ENCODE assay signal across 8 mouse cellular contexts in the genomic region with DNA sequence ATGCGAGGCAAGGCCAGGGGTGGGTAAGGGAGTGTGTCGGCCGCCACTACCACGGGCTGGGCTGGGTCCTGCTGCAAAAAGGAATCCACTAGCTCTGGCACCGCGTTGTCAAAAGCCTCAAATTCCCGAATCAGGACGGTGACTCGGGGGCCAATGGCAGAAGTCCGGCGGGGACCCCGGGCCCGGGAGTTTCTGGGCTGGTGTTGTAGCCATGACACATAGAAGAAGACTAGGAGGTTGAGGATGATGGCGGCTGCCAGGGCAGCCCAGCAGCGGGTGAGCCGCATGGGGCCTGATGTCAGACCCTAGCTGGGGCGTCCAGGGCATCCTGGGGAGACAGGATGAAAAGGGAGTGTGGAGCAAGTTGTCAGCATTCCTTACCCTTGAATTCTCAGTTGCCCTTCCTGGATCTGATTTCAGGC. TPM values are rescaled to one million over a fixed set of nuclear protein-coding genes. Genes with fewer than 3 reads are reported as not detected.
DNase-seq lines count a peak whose midpoint lies in the region; ATAC-seq and TF ChIP-seq lines count a peak whose summit lies in the region.

No protein-coding gene starts in this region.

- no peak for DNase-seq in heart, postnatal 14 days
- DNase-seq in ES-E14 (ENCODE audit: low read depth, low spot score), result no peak
- no peak for DNase-seq in liver, postnatal 0 days
- DNase-seq in thymus, postnatal 36 days, result no peak
- DNase-seq in spleen, postnatal 4 days (ENCODE audit: low spot score in 2 of 2), result no peak
- DNase-seq in gastrocnemius, postnatal 36 days, result no peak

- intact Hi-C loops in heart, postnatal 14 days (cut with DNase I), result loop anchor here (2.0 to 5.0 kb wide), 3 partner anchors 81 to 184 kb away; no protein-coding TSS in a partner anchor
- intact Hi-C loops in gastrocnemius, postnatal 36 days (cut with DNase I), result no loop called here

- no peak for TF ChIP-seq CTCF in liver, postnatal 0 days (IDR thresholded peaks at IDR 0.05; ENCODE audit: low read depth)

- peak overlapping the region; percentile 49 for H3K4me3 ChIP-seq in heart, embryonic 12.5 days
- H3K4me3 ChIP-seq in ES-E14 (ENCODE audit: insufficient read depth in 1 of 2, low read depth in 1 of 2, low read length in 2 of 2, poor library complexity in 1 of 2, severe bottlenecking in 1 of 2), result peak overlapping the region; percentile 58 to 68
- peak overlapping the region; percentile 42 for H3K4me3 ChIP-seq in hindbrain, embryonic 12.5 days
- H3K4me3 ChIP-seq in liver, postnatal 0 days (ENCODE audit: low read depth, low read length), result no peak overlapping the region

- H3K4me1 ChIP-seq in heart, embryonic 12.5 days (replicated peaks), result peaks cover 23% of the 10 kb centered on the region
- H3K4me1 ChIP-seq in ES-E14 (ENCODE audit: control insufficient read depth in 2 of 2, insufficient read depth in 2 of 2, low read length in 2 of 2, poor library complexity in 1 of 2), result 0 out of 4 replicates have a peak, but pooled peaks cover 0 to 1% of the 10 kb centered on the region in 2 experiments
- peaks cover 45% of the 10 kb centered on the region for H3K4me1 ChIP-seq in hindbrain, embryonic 12.5 days
- peaks cover 8% of the 10 kb centered on the region for H3K4me1 ChIP-seq in liver, postnatal 0 days (ENCODE audit: insufficient read depth)

- H3K36me3 ChIP-seq in heart, embryonic 12.5 days, result peaks cover 58% of the 10 kb centered on the region
- H3K36me3 ChIP-seq in ES-E14 (ENCODE audit: control insufficient read depth, insufficient read depth, low read length, poor library complexity, severe bottlenecking), result no peaks in the 10 kb centered on the region; the same call in 1 of the 2 replicates
- H3K36me3 ChIP-seq in hindbrain, embryonic 12.5 days, result peaks cover 11% of the 10 kb centered on the region; the same call in 1 of the 2 replicates
- H3K36me3 ChIP-seq in liver, postnatal 0 days (replicated peaks; ENCODE audit: insufficient read depth, low read length), result no peaks in the 10 kb centered on the region; the same call in 1 of the 2 replicates

- TF ChIP-seq EP300 in liver, postnatal 0 days (IDR thresholded peaks at IDR 0.05; ENCODE audit: low read depth), result no peak

- peaks cover 32% of the 10 kb centered on the region for H3K27me3 ChIP-seq in heart, embryonic 12.5 days (replicated peaks)
- H3K27me3 ChIP-seq in hindbrain, embryonic 12.5 days, result peaks cover 34% of the 10 kb centered on the region
- no peaks in the 10 kb centered on the region for H3K27me3 ChIP-seq in liver, postnatal 0 days (ENCODE audit: insufficient read depth, low read length)

- 18% methylated on average over 17 of the region's 17 CpGs for WGBS in heart, embryonic 12.5 days
- WGBS in hindbrain, embryonic 12.5 days, result 9% methylated on average over 17 of the region's 17 CpGs
- 57% methylated on average over 17 of the region's 17 CpGs for WGBS in liver, postnatal 0 days (ENCODE audit: insufficient replicate concordance)

- no peak overlapping the region for H3K27ac ChIP-seq in heart, embryonic 12.5 days (ENCODE audit: poor library complexity, severe bottlenecking)
- no peak overlapping the region for H3K27ac ChIP-seq in ES-E14 (ENCODE audit: insufficient read depth, low read depth, low read length, poor library complexity, severe bottlenecking)
- peak overlapping the region; percentile 75 for H3K27ac ChIP-seq in hindbrain, embryonic 12.5 days
- H3K27ac ChIP-seq in liver, postnatal 0 days (ENCODE audit: low read depth), result no peak overlapping the region

- H3K9me3 ChIP-seq in heart, embryonic 12.5 days (replicated peaks), result no peaks in the 10 kb centered on the region
- no peaks in the 10 kb centered on the region for H3K9me3 ChIP-seq in ES-E14 (ENCODE audit: control insufficient read depth, insufficient read depth, low read depth, low read length)
- H3K9me3 ChIP-seq in hindbrain, embryonic 12.5 days (replicated peaks), result no peaks in the 10 kb centered on the region
- H3K9me3 ChIP-seq in liver, postnatal 0 days (ENCODE audit: low read length), result no peaks in the 10 kb centered on the region

- ATAC-seq in heart, embryonic 12.5 days (ENCODE audit: insufficient number of reproducible peaks, low FRiP score), result no peak
- ATAC-seq in hindbrain, embryonic 12.5 days (ENCODE audit: low FRiP score), result no peak
- ATAC-seq in liver, postnatal 0 days, result no peak

- peak overlapping the region; percentile 68 for H3K9ac ChIP-seq in heart, embryonic 12.5 days
- 0 out of 2 replicates have a peak overlapping the region, but pooled peaks have one; percentile 44 for H3K9ac ChIP-seq in ES-E14 (ENCODE audit: insufficient read depth, low read depth, low read length, poor library complexity, severe bottlenecking)
- H3K9ac ChIP-seq in hindbrain, embryonic 12.5 days, result peak overlapping the region; percentile 53
- no peak overlapping the region for H3K9ac ChIP-seq in liver, postnatal 0 days (replicated peaks)

- in situ Hi-C loops in ES-E14 (cut with MboI; ENCODE audit: low sequenced_read_pairs in 2 of 2, unreplicated experiment in 2 of 2), result loop anchor here in 1 of 2 experiments (25.0 kb wide), 1 partner anchor 101 kb away; a partner anchor contains a TSS

- peak overlapping the region; percentile 85 for H3K4me2 ChIP-seq in heart, embryonic 12.5 days
- H3K4me2 ChIP-seq in hindbrain, embryonic 12.5 days (replicated peaks), result peak overlapping the region; percentile 67
- H3K4me2 ChIP-seq in liver, postnatal 0 days (ENCODE audit: low read depth, low read length), result 0 out of 2 replicates have a peak overlapping the region, but pooled peaks have one; percentile 34

TF ChIP-seq in ES-E14, 5 proteins besides CTCF, POLR2A, EP300 and RAD21:
- TF ChIP-seq ZNF384 (IDR thresholded peaks at IDR 0.05; ENCODE audit: low read depth, low read length) (no peak), ZC3H11A (IDR thresholded peaks at IDR 0.05; ENCODE audit: borderline replicate concordance, low read depth, low read length) (no peak), CHD2 (IDR thresholded peaks at IDR 0.05; ENCODE audit: low read depth, low read length) (no peak), HCFC1 (IDR thresholded peaks at IDR 0.05; ENCODE audit: borderline replicate concordance, insufficient read depth, low read length) (no peak), MAFK (IDR thresholded peaks at IDR 0.05; ENCODE audit: insufficient read depth, low read depth, low read length) (no peak)

RNA-seq across cellular contexts. Expression of a gene that starts 4.0 kb away (rescaled TPM):
- 97.4 and 103 TPM in 2 replicates for polyA plus RNA-seq in heart, embryonic 12.5 days (2016; fragmentation: Nextera tagmentation; extraction: Ambion mirVana)
- 10 to 100 TPM; 65.3 to 69.1 TPM for total RNA-seq in heart, postnatal 14 days (2021)
- total RNA-seq in ES-E14 (2012; rRNA removed), result 76.0 and 105 TPM in 2 replicates
- polyA plus RNA-seq in hindbrain, embryonic 12.5 days (2016; fragmentation: Nextera tagmentation; extraction: Ambion mirVana), result 180 and 183 TPM in 2 replicates
- polyA plus RNA-seq in liver, postnatal 0 days (2015; fragmentation: Nextera tagmentation; extraction: Ambion mirVana), result 15.9 and 18.4 TPM in 2 replicates
- total RNA-seq in gastrocnemius, postnatal 36 days (2021), result 10 to 100 TPM; 13.9 to 14.7 TPM

RNA-seq across cellular contexts. Expression of a gene that starts 4.9 kb away (rescaled TPM):
- 37.6 and 37.8 TPM in 2 replicates for polyA plus RNA-seq in heart, embryonic 12.5 days (2016; fragmentation: Nextera tagmentation; extraction: Ambion mirVana)
- total RNA-seq in heart, postnatal 14 days (2021), result 10 to 100 TPM; 42.8 to 45.5 TPM
- 12.8 and 18.5 TPM in 2 replicates for total RNA-seq in ES-E14 (2012; rRNA removed)
- 38.7 and 39.1 TPM in 2 replicates for polyA plus RNA-seq in hindbrain, embryonic 12.5 days (2016; fragmentation: Nextera tagmentation; extraction: Ambion mirVana)
- polyA plus RNA-seq in liver, postnatal 0 days (2015; fragmentation: Nextera tagmentation; extraction: Ambion mirVana), result 7.4 and 8.7 TPM in 2 replicates
- total RNA-seq in gastrocnemius, postnatal 36 days (2021), result 10 to 100 TPM; 45.3 to 50.1 TPM

RNA-seq across cellular contexts. Expression of a gene that starts 30.5 kb away (rescaled TPM):
- 50.8 and 52.0 TPM in 2 replicates for polyA plus RNA-seq in heart, embryonic 12.5 days (2016; fragmentation: Nextera tagmentation; extraction: Ambion mirVana)
- total RNA-seq in heart, postnatal 14 days (2021), result 10 to 100 TPM; 26.5 to 35.4 TPM
- 72.0 and 156 TPM in 2 replicates for total RNA-seq in ES-E14 (2012; rRNA removed)
- polyA plus RNA-seq in hindbrain, embryonic 12.5 days (2016; fragmentation: Nextera tagmentation; extraction: Ambion mirVana), result 20.2 and 20.5 TPM in 2 replicates
- polyA plus RNA-seq in liver, postnatal 0 days (2015; fragmentation: Nextera tagmentation; extraction: Ambion mirVana), result 43.9 and 44.8 TPM in 2 replicates
- 10 to 100 TPM; 15.2 to 18.6 TPM for total RNA-seq in gastrocnemius, postnatal 36 days (2021)

RNA-seq across cellular contexts. Expression of a gene that starts 31.0 kb away (rescaled TPM):
- polyA plus RNA-seq in heart, embryonic 12.5 days (2016; fragmentation: Nextera tagmentation; extraction: Ambion mirVana), result 10.8 and 11.8 TPM in 2 replicates
- 10 to 100 TPM; 35.3 to 35.9 TPM for total RNA-seq in heart, postnatal 14 days (2021)
- total RNA-seq in ES-E14 (2012; rRNA removed), result 5.7 and 6.9 TPM in 2 replicates
- polyA plus RNA-seq in hindbrain, embryonic 12.5 days (2016; fragmentation: Nextera tagmentation; extraction: Ambion mirVana), result 8.8 and 9.3 TPM in 2 replicates
- 4.3 and 5.0 TPM in 2 replicates for polyA plus RNA-seq in liver, postnatal 0 days (2015; fragmentation: Nextera tagmentation; extraction: Ambion mirVana)
- 1 to 10 TPM; 5.1 to 6.5 TPM for total RNA-seq in gastrocnemius, postnatal 36 days (2021)

Comparison
In these comparisons a context has a peak if more than half of its experiments do, and no peak if none do; other contexts are left out.
1. H3K4me2 ChIP-seq: peak in every context shown above with its lines; median percentile 85 in heart, embryonic 12.5 days; 67 in hindbrain, embryonic 12.5 days; 34 in liver, postnatal 0 days.